Mouse (Mus musculus): ENCODE data around the gene Nova1.

Nova1 gene

DNA sequence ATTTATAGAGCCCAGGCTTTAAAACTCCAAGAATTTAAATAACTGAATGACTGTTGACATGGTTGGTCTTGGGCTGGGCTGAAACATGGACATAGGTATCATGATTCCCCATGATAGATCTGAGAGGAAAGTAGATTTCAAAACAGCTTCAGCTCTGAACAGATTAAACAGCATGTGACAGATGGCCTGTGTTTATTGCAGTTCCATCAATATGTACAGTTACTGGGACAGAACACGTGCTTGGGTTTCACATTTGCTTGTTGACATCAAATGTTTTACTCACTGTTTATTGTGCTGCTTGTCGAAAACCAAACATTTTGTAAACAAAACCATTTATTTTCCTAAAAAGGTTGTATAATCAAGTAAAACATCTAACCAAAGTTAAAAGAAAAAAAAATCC is 142.4 kb downstream of the Nova1 start:
- DNase-seq (ENCODE audit: inconsistent age in 2 of 2, low spot score in 1 of 2), result no peak

GRCm38 (mm10) chr12:46666706-46667105 is 152.0 kb downstream of the Nova1 start:
- no peak for DNase-seq (ENCODE audit: inconsistent age in 2 of 2, low spot score in 1 of 2)

GRCm38 (mm10) chr12:46646139-46646611 is 172.6 kb downstream of the Nova1 start:
- DNase-seq (ENCODE audit: inconsistent age in 2 of 2, low spot score in 1 of 2), result no peak

- no peak for DNase-seq (ENCODE audit: inconsistent age in 2 of 2, low spot score in 1 of 2)
Observed at GRCm38 (mm10) chr12:46645365-46645962, 173.3 kb downstream of the Nova1 start.
